Mouse (Mus musculus): ENCODE results near the gene 1700028K03Rik. TPM values are rescaled to one million over a fixed set of nuclear protein-coding genes. Genes with fewer than 3 reads are reported as not detected.

The 1700028K03Rik gene
- 0.10 TPM for polyA plus RNA-seq (2017; shearing (Covaris generic))

DNA sequence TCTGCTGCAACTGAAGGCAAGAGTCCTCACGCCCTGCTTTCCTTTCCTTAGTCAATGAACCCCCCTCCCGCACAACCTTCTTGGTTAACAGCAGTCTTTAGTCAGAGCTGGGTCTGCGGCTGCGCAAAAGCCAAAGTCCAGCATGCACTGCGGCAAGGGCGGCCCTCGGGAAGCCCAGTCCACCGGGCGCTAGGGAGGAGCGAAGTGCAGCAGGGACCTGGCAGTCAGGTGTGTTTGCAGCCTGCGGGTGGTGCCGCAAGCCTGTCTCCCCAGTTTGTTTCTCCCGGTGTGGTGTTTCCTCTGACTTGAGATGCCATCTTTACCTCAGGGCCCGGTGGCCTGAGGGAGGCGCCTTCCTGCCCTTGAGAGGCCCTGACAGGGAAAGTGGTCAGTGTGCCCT, at the start of gene 1700028K03Rik:
TSS of gene 1700028K03Rik (plus strand) at position 129 of the 400 bp plus-strand sequence.

DNA sequence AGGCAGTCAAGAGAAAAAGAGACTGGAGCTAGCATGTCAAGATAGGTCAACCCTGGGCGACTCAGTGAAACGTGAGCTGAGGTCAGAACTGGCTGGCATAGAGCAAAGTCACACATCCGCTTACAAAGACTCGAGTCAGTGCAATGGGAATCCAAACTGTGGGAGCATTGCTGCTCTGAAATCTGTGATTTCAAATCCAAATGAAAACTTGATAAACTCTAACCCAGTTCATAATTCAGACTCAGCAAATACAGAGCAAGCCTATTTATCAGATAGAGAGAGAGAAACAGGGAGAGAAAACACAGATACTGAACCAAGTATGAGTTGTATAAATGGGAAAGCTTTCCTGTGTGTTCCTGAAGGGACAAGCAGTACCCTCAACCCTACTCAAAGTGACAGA, 27.2 kb upstream of the 1700028K03Rik start, which contains the start of gene Gm42669:
TSS of gene Gm42669 (plus strand) at position 301 of the 400 bp plus-strand sequence.

DNA sequence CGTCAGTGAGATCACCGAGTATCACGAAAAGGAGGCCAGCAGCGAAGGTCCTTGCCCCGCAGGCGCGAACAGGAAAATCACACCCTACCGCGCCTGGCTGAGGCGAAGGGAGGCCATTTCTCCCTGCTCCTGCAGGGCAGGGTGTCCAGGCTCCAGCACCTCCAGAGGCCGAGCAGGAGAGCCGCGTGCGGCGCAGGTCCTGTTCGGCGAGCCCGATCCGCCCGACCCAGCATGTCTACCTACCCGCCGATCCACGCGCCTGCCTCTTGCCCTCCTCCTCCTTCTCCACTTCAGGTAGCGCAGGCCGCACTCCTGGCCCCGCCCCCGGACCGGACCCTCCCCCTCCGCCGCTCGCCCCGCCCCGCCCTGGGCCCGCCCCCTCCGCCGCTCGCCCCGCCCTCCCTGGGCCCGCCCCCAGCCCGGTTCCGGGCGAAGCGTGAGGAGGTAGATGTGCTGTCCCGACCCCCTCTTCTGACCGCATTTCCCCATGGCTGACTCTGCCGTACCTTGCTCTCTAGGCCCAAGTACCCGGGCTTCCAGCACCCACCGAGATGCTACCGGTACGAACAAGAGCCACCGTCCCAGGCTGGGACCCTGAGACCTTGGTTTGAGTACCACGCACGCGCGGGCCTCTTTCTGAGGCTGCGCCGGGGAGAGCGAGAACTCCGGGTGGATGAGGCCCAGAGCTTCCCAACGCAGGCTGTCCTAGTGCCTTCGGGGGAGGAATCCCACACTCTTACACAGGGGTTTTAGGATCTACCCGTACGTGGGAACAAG, 63.0 kb downstream of the 1700028K03Rik start, which contains the start of the genes Rpap2 and Glmn:
TSS of gene Rpap2 (plus strand) at position 73 of the 777 bp plus-strand sequence.
TSS of gene Glmn (minus strand) at position 588 of the 777 bp plus-strand sequence.

Other genes starting within 250 kb of the 1700028K03Rik start
- 14.0 TPM for gene Tgfbr3, start 245.1 kb upstream of the 1700028K03Rik start, polyA plus RNA-seq (2017; shearing (Covaris generic))
- gene Brdt, start 203.6 kb upstream of the 1700028K03Rik start, polyA plus RNA-seq (2017; shearing (Covaris generic)): 0.66 TPM
- 1.2 TPM for gene Ephx4, start 132.0 kb upstream of the 1700028K03Rik start, polyA plus RNA-seq (2017; shearing (Covaris generic))
- gene Lpcat2b, start 103.2 kb upstream of the 1700028K03Rik start, polyA plus RNA-seq (2017; shearing (Covaris generic)): not detected
- 9.7 TPM for gene Btbd8, start 96.7 kb upstream of the 1700028K03Rik start, polyA plus RNA-seq (2017; shearing (Covaris generic))
- 0.47 TPM for gene Gm42669, start 27.1 kb upstream of the 1700028K03Rik start, polyA plus RNA-seq (2017; shearing (Covaris generic))
- 39.3 TPM for gene Rpap2, start 62.7 kb downstream of the 1700028K03Rik start, polyA plus RNA-seq (2017; shearing (Covaris generic))
- 24.5 TPM for gene Glmn, start 63.2 kb downstream of the 1700028K03Rik start, polyA plus RNA-seq (2017; shearing (Covaris generic))
- gene Gfi1, start 191.3 kb downstream of the 1700028K03Rik start, polyA plus RNA-seq (2017; shearing (Covaris generic)): 2.1 TPM